Mouse (Mus musculus): ENCODE data around the gene Ppard. TPM values are rescaled to one million over a fixed set of nuclear protein-coding genes. Genes with fewer than 3 reads are reported as not detected.

Ppard gene
- polyA plus RNA-seq, 1 experiment from 2014 or later, result 30.9 TPM

DNA sequence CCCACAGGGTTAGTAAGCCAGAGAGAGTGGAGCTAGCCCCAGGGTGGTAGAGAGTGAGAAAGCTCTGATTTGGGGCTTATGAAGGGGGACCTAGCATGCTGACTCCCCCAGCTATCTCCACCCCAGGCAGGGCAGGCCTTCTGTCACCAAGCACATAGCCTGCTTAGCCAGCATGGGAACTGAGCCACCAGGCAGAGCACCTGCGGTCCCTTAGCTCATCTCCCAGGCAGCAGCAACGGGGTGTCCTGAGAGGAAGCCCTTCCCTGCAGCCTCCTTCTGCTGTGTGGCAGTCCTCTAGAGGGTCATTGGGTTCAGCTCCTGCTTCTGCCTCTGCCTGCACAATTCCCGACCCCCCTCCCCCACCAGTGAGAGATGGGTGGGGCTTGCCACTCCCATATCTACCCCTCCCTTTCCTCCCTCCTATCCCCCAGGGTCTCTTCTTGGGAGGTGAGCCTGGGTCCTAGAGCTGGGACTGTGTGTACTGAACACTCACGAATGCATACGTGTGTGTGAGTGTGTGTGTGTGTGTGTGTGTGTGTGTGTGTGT, 48.4 kb downstream of the Ppard start:
- POLR2A ChIA-PET, result no interaction called here
- CTCF ChIA-PET, result interaction anchor here (1.2 to 2.0 kb wide), 3 partner anchors 12 to 56 kb away, joined by 3 to 5 read pairs (median 5); no protein-coding TSS in a partner anchor
- no peak for TF ChIP-seq CTCF (IDR thresholded peaks at IDR 0.05)
- DNase-seq (ENCODE audit: low read depth, low spot score) (no peak), ATAC-seq (no peak)
- in situ Hi-C loops (cut with MboI; ENCODE audit: low pct_unique_long_range_greater_than_20kb), result no loop called here
- no peaks in the 10 kb centered on the region for H3K27me3 ChIP-seq

DNA sequence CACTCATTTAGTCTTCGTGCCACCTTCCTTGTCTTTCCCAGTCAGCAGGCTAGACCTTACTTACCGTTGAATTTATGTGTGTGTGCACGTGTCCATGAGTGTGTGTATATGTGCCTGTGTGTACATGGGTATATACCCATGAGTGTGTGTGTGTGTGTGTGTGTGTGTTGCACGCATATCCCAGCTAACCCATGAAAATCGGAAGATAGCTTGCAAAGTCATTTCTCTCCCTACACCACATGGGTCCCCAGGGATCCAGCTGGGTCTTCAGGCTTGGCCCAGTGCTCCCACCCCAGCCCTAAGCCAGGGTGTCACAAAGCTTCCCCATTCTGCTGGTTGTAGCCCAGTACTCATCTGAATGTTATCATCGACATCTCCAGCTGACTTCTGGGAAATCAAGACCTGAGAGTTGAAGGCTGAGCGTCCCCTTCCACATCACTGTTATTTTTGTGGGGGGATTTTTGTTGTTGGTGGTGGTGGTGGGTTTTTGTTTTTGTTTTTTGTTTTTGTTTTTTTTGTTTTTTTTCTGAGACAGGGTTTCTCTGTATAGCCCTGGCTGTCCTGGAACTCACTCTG, 49.5 kb downstream of the Ppard start:
- ATAC-seq, result no peak
- DNase-seq (ENCODE audit: low read depth, low spot score), result no peak
- in situ Hi-C loops (cut with MboI; ENCODE audit: low pct_unique_long_range_greater_than_20kb), result no loop called here
- TF ChIP-seq CTCF (IDR thresholded peaks at IDR 0.05), result no peak
- POLR2A ChIA-PET, result no interaction called here
- CTCF ChIA-PET, result interaction anchor here (1.2 to 2.0 kb wide), 3 partner anchors 13 to 57 kb away, joined by 3 to 5 read pairs (median 5); no protein-coding TSS in a partner anchor
- no peaks in the 10 kb centered on the region for H3K27me3 ChIP-seq

DNA sequence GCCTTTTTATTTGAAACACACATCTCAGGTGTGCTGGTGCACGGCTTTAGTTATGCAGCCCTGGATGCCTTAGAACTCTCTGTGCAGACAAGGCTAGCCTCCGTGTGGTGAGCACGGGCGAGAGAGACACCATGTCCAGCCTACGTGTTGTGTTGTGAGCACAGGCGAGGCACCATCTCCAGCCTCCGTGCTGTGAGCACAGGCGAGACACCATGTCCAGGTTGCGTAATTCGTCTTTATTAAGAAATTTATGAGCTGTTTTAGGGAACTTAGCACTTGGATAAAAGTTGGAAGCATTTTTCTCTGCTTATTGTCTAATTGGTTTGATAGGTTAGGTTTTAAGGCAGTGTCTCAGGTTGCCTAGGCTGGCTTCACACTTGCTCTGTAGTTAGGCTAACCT, 50.7 kb downstream of the Ppard start:
- no peaks in the 10 kb centered on the region for H3K27me3 ChIP-seq
- DNase-seq (ENCODE audit: low read depth, low spot score) (no peak), ATAC-seq (no peak)
- CTCF ChIA-PET, result no interaction called here
- in situ Hi-C loops (cut with MboI; ENCODE audit: low pct_unique_long_range_greater_than_20kb), result no loop called here
- TF ChIP-seq CTCF (IDR thresholded peaks at IDR 0.05), result no peak
- POLR2A ChIA-PET, result no interaction called here

DNA sequence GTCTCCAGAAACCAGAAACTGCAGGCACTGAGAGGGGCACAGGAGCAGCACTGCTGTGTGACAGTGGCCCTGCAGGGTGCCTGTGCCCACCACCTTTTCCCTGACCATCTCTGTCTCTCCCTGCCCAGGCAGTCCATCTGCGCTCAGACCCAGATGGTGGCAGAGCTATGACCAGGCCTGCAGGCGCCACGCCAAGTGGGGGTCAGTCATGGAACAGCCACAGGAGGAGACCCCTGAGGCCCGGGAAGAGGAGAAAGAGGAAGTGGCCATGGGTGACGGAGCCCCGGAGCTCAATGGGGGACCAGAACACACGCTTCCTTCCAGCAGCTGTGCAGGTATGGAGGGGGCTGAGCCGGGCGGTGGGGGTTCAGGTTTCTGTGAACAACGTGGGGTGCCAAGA, 53.6 kb downstream of the Ppard start:
- no peaks in the 10 kb centered on the region for H3K27me3 ChIP-seq
- no peak for DNase-seq (ENCODE audit: low read depth, low spot score)
- CTCF ChIA-PET, result interaction anchor here (1.0 kb wide), 1 partner anchor 60 kb away, joined by 5 read pairs; no protein-coding TSS in a partner anchor
- ATAC-seq, result no peak
- no peak for TF ChIP-seq CTCF (IDR thresholded peaks at IDR 0.05)
- POLR2A ChIA-PET, result no interaction called here
- in situ Hi-C loops (cut with MboI; ENCODE audit: low pct_unique_long_range_greater_than_20kb), result no loop called here

GRCm38 (mm10) chr17:28286964-28287363, 54.5 kb downstream of the Ppard start:
- CTCF ChIA-PET, result interaction anchor here (1.0 kb wide), 1 partner anchor 61 kb away, joined by 5 read pairs; no protein-coding TSS in a partner anchor
- no peaks in the 10 kb centered on the region for H3K27me3 ChIP-seq
- POLR2A ChIA-PET, result interaction anchor here (0.6 kb wide), 1 partner anchor 336 kb away, joined by 4 read pairs; no protein-coding TSS in a partner anchor
- ATAC-seq (no peak), DNase-seq (ENCODE audit: low read depth, low spot score) (no peak)
- in situ Hi-C loops (cut with MboI; ENCODE audit: low pct_unique_long_range_greater_than_20kb), result no loop called here
- TF ChIP-seq CTCF (IDR thresholded peaks at IDR 0.05), result no peak

DNA sequence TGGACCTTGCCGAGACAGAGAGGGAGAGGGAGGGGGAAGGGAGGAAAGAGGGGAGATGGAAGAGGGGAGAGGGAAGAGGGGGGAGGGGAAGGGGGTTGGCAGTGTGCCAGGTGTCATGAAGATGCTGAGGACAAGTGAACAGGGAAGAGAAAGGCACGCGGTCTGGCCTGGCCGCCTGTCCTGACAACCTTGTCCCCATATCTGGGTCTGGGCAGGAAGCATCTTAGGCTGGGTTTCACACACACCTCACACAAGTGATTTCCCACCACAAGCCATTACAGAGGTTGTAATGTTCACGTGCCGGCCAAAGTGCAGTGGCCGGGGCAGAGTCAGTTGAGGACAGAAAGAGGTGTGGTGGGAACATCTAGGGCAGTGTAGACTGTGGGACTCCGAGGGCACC, 55.1 kb downstream of the Ppard start:
- no peaks in the 10 kb centered on the region for H3K27me3 ChIP-seq
- no peak for TF ChIP-seq CTCF (IDR thresholded peaks at IDR 0.05)
- ChIA-PET POLR2A (no interaction called here), CTCF (no interaction called here)
- no peak for ATAC-seq
- DNase-seq (ENCODE audit: low read depth, low spot score), result no peak
- in situ Hi-C loops (cut with MboI; ENCODE audit: low pct_unique_long_range_greater_than_20kb), result no loop called here

- ATAC-seq, result no peak
- H3K27me3 ChIP-seq, result no peaks in the 10 kb centered on the region
- POLR2A ChIA-PET, result no interaction called here
- CTCF ChIA-PET, result no interaction called here
- DNase-seq (ENCODE audit: low read depth, low spot score), result no peak
- no peak for TF ChIP-seq CTCF (IDR thresholded peaks at IDR 0.05)
- in situ Hi-C loops (cut with MboI; ENCODE audit: low pct_unique_long_range_greater_than_20kb), result no loop called here
These were observed 55.5 kb downstream of the Ppard start for GRCm38 (mm10) chr17:28287980-28288379.

GRCm38 (mm10) chr17:28290262-28290661, 57.8 kb downstream of the Ppard start:
- CTCF ChIA-PET, result interaction anchor here (1.2 to 1.3 kb wide), 2 partner anchors 58 to 64 kb away, joined by 3 to 5 read pairs; partner anchors contain the start of gene Ppard
- ATAC-seq, result no peak
- in situ Hi-C loops (cut with MboI; ENCODE audit: low pct_unique_long_range_greater_than_20kb), result no loop called here
- H3K27me3 ChIP-seq, result no peaks in the 10 kb centered on the region
- no peak for DNase-seq (ENCODE audit: low read depth, low spot score)
- POLR2A ChIA-PET, result no interaction called here
- no peak for TF ChIP-seq CTCF (IDR thresholded peaks at IDR 0.05)

- CTCF ChIA-PET, result interaction anchor here (1.2 to 1.3 kb wide), 2 partner anchors 58 to 65 kb away, joined by 3 to 5 read pairs; partner anchors contain the start of gene Ppard
- ATAC-seq, result no peak
- no peak for DNase-seq (ENCODE audit: low read depth, low spot score)
- H3K27me3 ChIP-seq, result no peaks in the 10 kb centered on the region
- POLR2A ChIA-PET, result no interaction called here
- no peak for TF ChIP-seq CTCF (IDR thresholded peaks at IDR 0.05)
- in situ Hi-C loops (cut with MboI; ENCODE audit: low pct_unique_long_range_greater_than_20kb), result no loop called here
These were observed 58.2 kb downstream of the Ppard start for GRCm38 (mm10) chr17:28290671-28291070.

- ChIA-PET POLR2A (no interaction called here), CTCF (interaction anchor here (1.2 to 1.3 kb wide), 2 partner anchors 59 to 65 kb away, joined by 3 to 5 read pairs; partner anchors contain the start of gene Ppard)
- in situ Hi-C loops (cut with MboI; ENCODE audit: low pct_unique_long_range_greater_than_20kb), result no loop called here
- no peak for ATAC-seq
- no peaks in the 10 kb centered on the region for H3K27me3 ChIP-seq
- TF ChIP-seq CTCF (IDR thresholded peaks at IDR 0.05), result no peak
- no peak for DNase-seq (ENCODE audit: low read depth, low spot score)
These were observed 58.8 kb downstream of the Ppard start for GRCm38 (mm10) chr17:28291346-28291745.

DNA sequence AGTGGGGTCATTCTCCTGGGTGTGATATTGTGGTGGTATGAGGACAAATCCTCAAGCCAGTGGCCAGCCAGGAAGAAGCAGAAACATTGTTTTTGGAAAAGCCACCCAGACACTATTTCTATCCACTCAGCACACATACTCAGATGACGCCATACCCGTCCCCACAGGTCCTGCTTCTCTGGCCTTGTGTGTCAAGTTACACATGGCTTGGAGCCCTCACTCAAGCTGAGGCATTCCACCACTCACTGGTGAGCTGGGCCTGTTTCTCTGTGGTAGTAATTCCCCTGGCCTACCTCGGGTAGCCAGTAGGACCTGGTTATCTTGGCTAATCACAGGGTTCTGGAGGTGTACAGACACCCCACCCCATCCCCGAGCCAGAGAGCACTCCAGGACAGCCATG, 61.2 kb downstream of the Ppard start:
- ChIA-PET POLR2A (interaction anchor here (1.0 kb wide), 1 partner anchor 47 kb away, joined by 5 read pairs; no protein-coding TSS in a partner anchor), CTCF (no interaction called here)
- no peaks in the 10 kb centered on the region for H3K27me3 ChIP-seq
- in situ Hi-C loops (cut with MboI; ENCODE audit: low pct_unique_long_range_greater_than_20kb), result no loop called here
- DNase-seq (ENCODE audit: low read depth, low spot score) (no peak), ATAC-seq (no peak)
- no peak for TF ChIP-seq CTCF (IDR thresholded peaks at IDR 0.05)

Data from Patski (cell line).